Mouse (Mus musculus): ENCODE results near the gene Ikzf1.

Gene Ikzf1

DNA sequence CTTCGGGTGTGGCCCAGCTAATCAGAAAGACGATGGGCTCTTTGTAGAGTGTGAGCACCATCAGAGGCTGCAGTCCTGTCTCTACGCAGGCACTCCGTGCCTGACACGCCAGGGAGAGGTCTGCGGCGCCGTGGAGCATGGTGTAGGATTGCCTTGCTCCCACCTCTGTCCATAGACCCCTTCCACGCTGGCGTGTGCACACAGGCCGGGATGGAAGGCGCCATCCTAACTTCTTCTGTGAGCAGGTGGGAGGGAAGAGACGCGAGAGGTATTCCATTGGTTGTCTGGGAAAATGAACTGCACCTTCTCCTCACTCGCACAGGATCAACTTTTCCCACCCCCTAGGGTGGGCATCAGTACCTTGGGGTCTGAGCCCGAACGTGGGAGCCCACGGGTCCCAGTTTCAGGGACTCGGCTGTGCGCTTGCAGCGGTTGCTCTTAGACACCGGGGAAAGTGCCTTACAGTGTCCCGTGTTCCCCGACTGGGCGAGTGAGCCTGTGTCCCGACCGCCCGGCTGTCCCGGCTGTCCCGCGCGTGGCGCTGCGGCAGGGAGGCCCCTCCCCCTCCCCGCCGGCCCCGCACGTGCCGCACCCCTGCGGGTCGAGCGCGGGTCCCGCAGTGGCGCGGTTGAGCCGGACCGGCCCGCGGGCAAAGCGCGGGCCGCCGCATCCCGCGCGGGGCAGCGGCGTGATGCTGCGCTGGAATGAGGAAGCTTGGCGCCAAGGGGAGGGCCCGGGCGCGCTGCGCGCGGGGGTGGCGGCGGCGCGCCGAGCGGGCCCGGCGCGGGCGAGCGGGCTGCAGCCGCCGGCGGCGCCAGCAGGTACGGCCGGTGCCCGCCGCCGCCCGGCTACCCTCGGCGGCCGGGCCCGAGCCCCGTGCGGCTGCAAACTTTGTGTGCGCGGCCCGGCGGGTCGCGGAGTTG lies at the start of gene Ikzf1:
TSS of gene Ikzf1 (plus strand) at position 74 of the 923 bp plus-strand sequence.
- peak; percentile 7 for DNase-seq (ENCODE audit: low spot score)

GRCm38 (mm10) chr11:11644303-11644702 lies 40.5 kb upstream of the Ikzf1 start:
- DNase-seq (ENCODE audit: low spot score) = no peak

DNA sequence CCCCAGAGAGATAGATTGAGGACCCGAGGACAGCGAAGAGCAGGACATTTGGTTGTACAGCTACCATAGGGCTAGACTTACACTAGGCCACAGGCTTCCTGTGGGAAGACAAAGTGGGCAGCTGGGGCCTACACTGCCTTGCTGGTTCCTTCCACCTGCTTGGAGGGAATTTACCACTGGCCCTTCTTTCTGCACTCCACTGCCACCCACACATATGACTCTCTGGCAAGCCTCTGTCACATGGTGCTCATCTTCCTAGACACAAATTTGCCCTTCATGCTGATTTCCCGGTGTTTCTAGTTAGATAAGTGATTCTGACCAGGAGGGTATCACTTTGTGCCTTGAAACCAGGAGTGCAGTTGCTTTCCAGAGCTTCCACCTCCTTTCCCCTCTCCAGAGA lies 28.4 kb upstream of the Ikzf1 start:
- no peak for DNase-seq (ENCODE audit: low spot score)

GRCm38 (mm10) chr11:11656995-11657530 lies 27.7 kb upstream of the Ikzf1 start:
- no peak for DNase-seq (ENCODE audit: low spot score)

- DNase-seq (ENCODE audit: low spot score) = no peak
Observed at GRCm38 (mm10) chr11:11657634-11658033, 27.2 kb upstream of the Ikzf1 start.

GRCm38 (mm10) chr11:11658834-11659233 lies 26.0 kb upstream of the Ikzf1 start:
- DNase-seq (ENCODE audit: low spot score) = no peak

- DNase-seq (ENCODE audit: low spot score) = no peak
Observed at GRCm38 (mm10) chr11:11660651-11661050, 24.2 kb upstream of the Ikzf1 start.

GRCm38 (mm10) chr11:11667254-11667921 lies 17.4 kb upstream of the Ikzf1 start:
- no peak for DNase-seq (ENCODE audit: low spot score)

DNA sequence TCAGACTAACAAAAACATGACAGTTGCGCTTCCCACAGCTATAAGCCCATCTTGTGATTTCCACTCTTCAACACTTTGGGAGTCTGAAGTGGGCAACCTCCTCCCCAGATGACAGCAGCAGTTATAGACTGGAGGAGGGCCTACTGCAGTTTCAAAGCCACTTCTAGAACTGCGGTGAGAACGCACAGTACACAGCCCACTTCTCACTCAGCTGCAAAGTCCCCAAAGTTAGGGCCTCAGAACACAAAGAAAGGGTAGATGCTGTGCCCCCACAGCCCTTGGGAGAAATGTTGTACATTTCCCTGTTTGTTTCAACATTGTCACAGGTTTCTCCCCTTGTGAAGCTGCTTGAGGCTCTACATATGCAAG lies 16.9 kb upstream of the Ikzf1 start:
- no peak for DNase-seq (ENCODE audit: low spot score)

DNA sequence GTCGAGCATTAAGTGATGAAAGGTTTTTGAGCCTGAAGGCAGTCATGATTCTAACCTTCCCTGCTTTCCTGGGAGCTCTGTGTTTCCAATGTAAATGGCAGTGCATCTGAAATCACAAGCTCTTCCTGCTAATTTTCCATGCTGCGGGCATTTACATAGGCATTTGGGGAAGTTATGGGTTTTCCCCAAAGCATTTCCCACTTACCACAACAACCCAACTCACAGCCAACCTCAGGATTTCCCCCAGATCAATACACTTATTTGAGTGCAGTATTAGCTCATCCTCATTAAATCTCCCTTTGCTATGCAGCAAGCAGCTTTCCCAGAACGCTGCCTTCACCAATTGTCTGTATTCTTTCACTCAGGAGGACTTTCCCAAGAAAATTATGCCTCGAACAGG lies 11.8 kb upstream of the Ikzf1 start:
- no peak for DNase-seq (ENCODE audit: low spot score)

GRCm38 (mm10) chr11:11675063-11675462 lies 9.7 kb upstream of the Ikzf1 start:
- no peak for DNase-seq (ENCODE audit: low spot score)

GRCm38 (mm10) chr11:11676068-11676741 lies 8.6 kb upstream of the Ikzf1 start:
- no peak for DNase-seq (ENCODE audit: low spot score)

DNA sequence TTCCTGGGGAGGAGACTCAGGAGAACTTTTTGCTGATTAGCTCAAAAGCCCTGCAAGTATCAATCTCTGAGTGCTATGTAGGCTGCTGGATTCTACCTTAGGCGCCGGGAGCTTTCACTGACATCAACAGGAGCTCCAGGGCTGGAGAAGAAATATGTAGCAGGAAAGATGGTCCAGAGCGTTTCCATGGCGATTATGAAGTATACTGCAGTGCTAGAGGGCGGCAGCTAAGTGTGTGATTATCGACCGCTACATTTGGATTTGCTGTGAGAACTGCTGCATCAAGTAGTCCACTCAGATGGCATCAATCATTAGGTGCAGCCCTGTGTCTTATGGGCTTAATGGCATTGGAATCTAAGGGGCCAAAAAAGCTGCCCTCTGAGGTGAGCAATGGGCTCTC lies 7.6 kb upstream of the Ikzf1 start:
- no peak for DNase-seq (ENCODE audit: low spot score)

DNA sequence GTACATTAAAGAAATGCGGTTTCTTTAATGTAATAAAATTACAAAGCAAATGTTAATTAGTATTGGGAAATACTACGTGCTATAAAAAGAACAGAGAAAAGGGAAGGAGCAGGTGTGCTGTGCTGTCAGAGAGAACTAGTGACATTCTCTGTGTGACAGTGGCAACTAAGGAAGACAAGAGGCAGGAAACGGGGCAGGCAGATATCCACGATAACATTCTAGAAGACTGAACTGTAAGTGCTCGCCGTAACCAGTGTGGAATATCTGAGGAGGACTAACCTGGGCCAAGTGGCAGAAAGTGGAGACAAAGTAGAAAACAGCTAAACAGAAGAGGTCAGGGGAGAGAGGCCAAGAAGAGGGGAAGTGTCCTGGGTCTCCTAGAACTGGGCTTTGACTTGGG lies 5.8 kb upstream of the Ikzf1 start:
- DNase-seq (ENCODE audit: low spot score) = no peak

- DNase-seq (ENCODE audit: low spot score) = no peak
Observed at GRCm38 (mm10) chr11:11684056-11684929, 510 bp upstream of the Ikzf1 start.

- peak; percentile 20 for DNase-seq (ENCODE audit: low spot score)
Observed at GRCm38 (mm10) chr11:11685853-11686395, 1.1 kb downstream of the Ikzf1 start.

GRCm38 (mm10) chr11:11686569-11687051 lies 1.8 kb downstream of the Ikzf1 start:
- DNase-seq (ENCODE audit: low spot score) = no peak

- DNase-seq (ENCODE audit: low spot score) = no peak
Observed at GRCm38 (mm10) chr11:11687551-11688185, 2.9 kb downstream of the Ikzf1 start.

DNA sequence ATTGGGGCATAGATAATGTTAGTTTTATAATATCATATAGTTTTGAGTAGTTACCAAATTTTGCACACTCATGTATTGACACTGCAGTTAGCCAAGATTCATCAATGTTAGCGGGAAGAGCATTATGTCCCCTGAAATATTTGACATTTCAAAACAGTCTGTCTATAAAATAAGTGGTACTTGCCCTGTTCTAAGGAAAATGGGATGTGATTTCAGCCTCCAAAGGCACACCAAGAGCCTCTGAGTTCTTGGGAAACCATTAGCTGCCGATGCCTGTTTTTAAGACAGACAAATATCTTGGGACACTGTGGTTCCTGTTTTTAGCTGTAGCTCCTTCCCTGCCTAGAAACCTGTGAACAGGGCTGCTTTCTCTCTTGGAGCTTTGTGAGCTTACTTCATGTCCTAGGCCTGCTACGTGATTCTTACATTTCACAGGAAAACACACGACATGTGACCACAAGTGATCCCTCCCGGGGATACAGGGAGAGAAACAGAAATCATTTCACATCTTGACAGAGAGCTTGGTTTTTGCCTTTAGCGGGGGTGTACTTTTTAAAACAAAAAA lies 4.0 kb downstream of the Ikzf1 start:
- DNase-seq (ENCODE audit: low spot score) = no peak

DNA sequence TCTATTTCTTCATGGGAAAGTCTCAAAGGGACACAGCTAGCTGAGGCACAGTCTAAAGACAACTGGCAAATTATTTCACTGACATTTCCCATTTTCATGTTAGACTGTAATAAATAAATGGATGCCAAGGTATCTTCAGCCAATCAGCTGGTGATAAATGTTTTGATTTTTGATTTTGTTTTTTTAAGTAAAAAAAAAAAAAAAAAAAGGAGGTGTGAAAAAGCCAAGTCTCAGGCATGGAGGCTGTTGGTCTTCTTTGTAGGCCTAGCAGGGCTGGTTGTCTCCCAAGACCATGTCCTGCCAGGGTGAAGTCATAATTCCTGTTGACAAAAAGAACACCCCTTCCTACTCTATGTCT lies 4.9 kb downstream of the Ikzf1 start:
- DNase-seq (ENCODE audit: low spot score) = no peak
